Mouse (Mus musculus) kidney, postnatal 0 days (tissue): ENCODE results near the gene Foxl1. TPM values are rescaled to one million over a fixed set of nuclear protein-coding genes. Genes with fewer than 3 reads are reported as not detected.

ENCODE experiments used
- ATAC-seq: fragments of 200-750 bp; cut with Nextera tagmentation; replicated peaks from 2 replicates; pipeline ENCODE4 v1.8.0; 2017; ENCODE audit warnings: low read depth, moderate number of reproducible peaks, moderate TSS enrichment, moderate library complexity; ENCODE audit not compliant: low FRiP score
- DNase-seq: peaks from one replicate; pipeline ENCODE4 v3.0.0-alpha.2; 2016; ENCODE audit warnings: low spot score
- H3K27ac ChIP-seq: fragments of 300-500 bp; sonication (generic); 2 replicates; pipeline ENCODE4 v1.5.1; 2014; ENCODE audit warnings: mild to moderate bottlenecking
- H3K27me3 ChIP-seq: fragments of 300-500 bp; sonication (generic); 2 replicates; pipeline ENCODE4 v1.6.1; 2014; ENCODE audit warnings: low read length, mixed read lengths; ENCODE audit not compliant: insufficient read depth
- H3K36me3 ChIP-seq: fragments of 300-500 bp; sonication (generic); 2 replicates; pipeline ENCODE4 v1.6.1; 2014; ENCODE audit warnings: low read length, mixed read lengths; ENCODE audit not compliant: insufficient read depth
- H3K4me1 ChIP-seq: fragments of 300-500 bp; sonication (generic); replicated peaks from 2 replicates; pipeline ENCODE4 v1.6.1; 2014; ENCODE audit warnings: antibody characterized with exemption, low read length, mixed read lengths; ENCODE audit not compliant: insufficient read depth
- H3K4me2 ChIP-seq: fragments of 300-500 bp; sonication (generic); 2 replicates; pipeline ENCODE4 v1.6.1; 2014; ENCODE audit warnings: mild to moderate bottlenecking, low read length, moderate library complexity, mixed read lengths
- H3K4me3 ChIP-seq: fragments of 300-500 bp; sonication (generic); replicated peaks from 2 replicates; pipeline ENCODE4 v1.5.1; 2014; ENCODE audit warnings: low read depth, low read length
- H3K9ac ChIP-seq: fragments of 300-500 bp; sonication (generic); 2 replicates; pipeline ENCODE4 v1.6.1; 2014; ENCODE audit warnings: low read depth, low read length
- H3K9me3 ChIP-seq: fragments of 300-500 bp; sonication (generic); replicated peaks from 2 replicates; pipeline ENCODE4 v1.6.1; 2016; ENCODE audit warnings: low read length, inconsistent platforms, mixed read lengths
- CTCF ChIP-seq: IDR thresholded peaks from 2 replicates; pipeline ENCODE4 v1.5.1; 2016; ENCODE audit warnings: antibody characterized with exemption, low read depth, mild to moderate bottlenecking, moderate library complexity
- WGBS: fragments of 180-500 bp; shearing (Covaris S2); extraction: QIAGEN DNeasy Blood & Tissue Kit; methylation state at CpG from one replicate; pipeline ENCODE4 v1.1.7; 2014; 5-methylcytosine and 5-hydroxymethylcytosine counted together
- polyA plus RNA-seq: library from polyadenylated mRNA; unstranded; fragments of >200 nt; fragmentation: Nextera tagmentation; extraction: Ambion mirVana; gene quantifications from 2 replicates; pipeline ENCODE4 v1.2.1, GENCODE M21; 2015

Gene Foxl1
- polyA plus RNA-seq, 1 experiment from 2014 or later = 8.3 TPM

- Histone ChIP-seq H3K4me3 (0 out of 2 replicates have a peak overlapping the region, but pooled peaks have one; percentile 86), H3K4me1 (peaks cover 20% of the 10 kb centered on the region), H3K36me3 (peaks cover 15% of the 10 kb centered on the region), H3K27ac (no peak overlapping the region), H3K9me3 (no peaks in the 10 kb centered on the region), H3K4me2 (peak overlapping the region; percentile 71), H3K27me3 (peaks cover 8% of the 10 kb centered on the region), H3K9ac (peak overlapping the region; percentile 42)
- ATAC-seq = no peak
- 36% methylated on average over 7 of the region's 7 CpGs for WGBS
- no peak for TF ChIP-seq CTCF
- no peak for DNase-seq
These were observed 5.4 kb upstream of the Foxl1 start for GRCm38 (mm10) chr8:121122368-121122767.

- Histone ChIP-seq H3K9me3 (no peaks in the 10 kb centered on the region), H3K27ac (no peak overlapping the region), H3K4me1 (peaks cover 24% of the 10 kb centered on the region), H3K4me2 (peak overlapping the region; percentile 71; the same call in 1 of the 2 replicates), H3K9ac (no peak overlapping the region), H3K27me3 (peaks cover 12% of the 10 kb centered on the region), H3K36me3 (peaks cover 10% of the 10 kb centered on the region; the same call in 1 of the 2 replicates), H3K4me3 (no peak overlapping the region)
- WGBS = 91% methylated on average over 2 of the region's 2 CpGs
- ATAC-seq (no peak), DNase-seq (no peak)
- no peak for TF ChIP-seq CTCF
These were observed 4.6 kb upstream of the Foxl1 start for GRCm38 (mm10) chr8:121123113-121123512.

- H3K36me3 ChIP-seq = peaks cover 10% of the 10 kb centered on the region; the same call in 1 of the 2 replicates
- H3K9me3 ChIP-seq = no peaks in the 10 kb centered on the region
- peaks cover 30% of the 10 kb centered on the region for H3K4me1 ChIP-seq
- peak overlapping the region; percentile 89 for H3K27ac ChIP-seq
- H3K4me3 ChIP-seq = peak overlapping the region; percentile 33; the same call in 1 of the 2 replicates
- ATAC-seq (peak; percentile 69), DNase-seq (peak; percentile 93)
- peak overlapping the region; percentile 63 for H3K4me2 ChIP-seq
- TF ChIP-seq CTCF = no peak
- 4% methylated on average over 17 of the region's 17 CpGs for WGBS
- no peak overlapping the region for H3K9ac ChIP-seq
- H3K27me3 ChIP-seq = peaks cover 15% of the 10 kb centered on the region
These were observed 3.0 kb upstream of the Foxl1 start for GRCm38 (mm10) chr8:121124547-121125239.

- peak; percentile 97 for DNase-seq
- Histone ChIP-seq H3K9me3 (no peaks in the 10 kb centered on the region), H3K4me3 (peak overlapping the region; percentile 33), H3K27ac (peak overlapping the region; percentile 89), H3K9ac (peak overlapping the region; percentile 53), H3K4me1 (peaks cover 30% of the 10 kb centered on the region), H3K4me2 (peak overlapping the region; percentile 63), H3K27me3 (peaks cover 15% of the 10 kb centered on the region), H3K36me3 (peaks cover 10% of the 10 kb centered on the region; the same call in 1 of the 2 replicates)
- peak; percentile 65 for TF ChIP-seq CTCF
- under 1% methylated on average over 35 of the region's 36 CpGs for WGBS
- peak; percentile 74 for ATAC-seq
These were observed 2.3 kb upstream of the Foxl1 start for GRCm38 (mm10) chr8:121125311-121125876.

- ATAC-seq = no peak
- Histone ChIP-seq H3K4me1 (peaks cover 27% of the 10 kb centered on the region), H3K4me3 (peak overlapping the region; percentile 33), H3K4me2 (peak overlapping the region; percentile 63), H3K9ac (peak overlapping the region; percentile 53), H3K27me3 (peaks cover 15% of the 10 kb centered on the region), H3K27ac (peak overlapping the region; percentile 89), H3K9me3 (no peaks in the 10 kb centered on the region), H3K36me3 (peaks cover 7% of the 10 kb centered on the region; the same call in 1 of the 2 replicates)
- 24% methylated on average over 6 of the region's 6 CpGs for WGBS
- DNase-seq = no peak
- TF ChIP-seq CTCF = no peak
These were observed 1.5 kb upstream of the Foxl1 start for GRCm38 (mm10) chr8:121126191-121126590.

GRCm38 (mm10) chr8:121126694-121127093 is 1.0 kb upstream of the Foxl1 start:
- peak overlapping the region; percentile 89 for H3K27ac ChIP-seq
- H3K36me3 ChIP-seq = peaks cover 6% of the 10 kb centered on the region; the same call in 1 of the 2 replicates
- WGBS = 35% methylated on average over 6 of the region's 6 CpGs
- no peak for TF ChIP-seq CTCF
- 0 out of 2 replicates have a peak overlapping the region, but pooled peaks have one; percentile 33 for H3K4me3 ChIP-seq
- ATAC-seq (no peak), DNase-seq (no peak)
- H3K4me2 ChIP-seq = peak overlapping the region; percentile 63; the same call in 1 of the 2 replicates
- no peaks in the 10 kb centered on the region for H3K9me3 ChIP-seq
- H3K4me1 ChIP-seq = peaks cover 24% of the 10 kb centered on the region
- 0 out of 2 replicates have a peak overlapping the region, but pooled peaks have one; percentile 53 for H3K9ac ChIP-seq
- H3K27me3 ChIP-seq = peaks cover 13% of the 10 kb centered on the region; the same call in 1 of the 2 replicates
